Mouse (Mus musculus) frontal cortex, postnatal 25 days (tissue): Measurements from ENCODE around the gene Hip1r.

ENCODE experiments used
- DNase-seq, 2 experiments: peaks; one replicate each; pipeline ENCODE4 v3.0.0; 2022; ENCODE audit warnings: low spot score in 2 of 2

The Hip1r gene

DNA sequence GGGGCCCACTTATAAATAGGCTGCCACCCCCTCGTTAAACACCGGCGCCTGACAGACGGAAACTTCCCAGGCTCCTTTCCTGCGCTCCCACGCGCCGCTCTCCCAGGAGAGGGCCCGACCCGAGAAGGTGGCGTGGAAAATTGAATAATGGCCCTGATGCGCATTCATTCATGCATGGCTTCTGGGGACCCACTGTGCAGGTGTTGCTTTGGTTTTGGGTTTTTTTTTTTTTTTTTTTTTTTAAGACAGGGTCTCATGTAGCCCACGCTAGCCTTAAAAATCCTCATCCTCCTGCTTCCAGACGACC is 704 bp downstream of the Hip1r start:
- no peak for DNase-seq

DNA sequence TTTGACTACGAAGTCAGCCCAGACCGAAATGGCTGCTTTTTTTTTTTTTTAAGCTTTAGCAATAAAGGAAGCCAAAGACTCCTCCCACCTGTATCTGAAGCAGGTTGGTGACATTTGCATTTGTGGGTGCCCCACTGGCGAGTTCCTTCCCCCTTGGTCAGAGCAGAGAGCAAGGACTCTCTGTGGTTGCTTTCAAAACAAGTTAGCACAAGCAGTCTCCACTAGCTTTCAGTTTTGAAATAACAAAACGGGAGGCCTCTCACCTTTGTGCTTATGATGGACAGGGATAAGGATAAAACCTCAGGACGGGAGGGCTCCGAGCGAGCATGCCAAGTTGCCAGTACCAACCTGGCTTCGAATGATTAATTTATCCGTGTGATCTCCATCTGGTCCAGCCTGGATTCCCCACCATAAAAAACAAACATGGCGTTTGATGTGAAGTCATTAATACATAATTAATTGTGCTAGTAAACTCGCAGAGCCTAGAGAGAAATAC is 1.2 kb downstream of the Hip1r start:
- no peak for DNase-seq

- DNase-seq = no peak
Measured at GRCm38 (mm10) chr5:123975668-123976180, 2.3 kb downstream of the Hip1r start.

GRCm38 (mm10) chr5:123977231-123977630 is 3.8 kb downstream of the Hip1r start:
- no peak for DNase-seq

GRCm38 (mm10) chr5:123978131-123978530 is 4.7 kb downstream of the Hip1r start:
- no peak for DNase-seq

DNA sequence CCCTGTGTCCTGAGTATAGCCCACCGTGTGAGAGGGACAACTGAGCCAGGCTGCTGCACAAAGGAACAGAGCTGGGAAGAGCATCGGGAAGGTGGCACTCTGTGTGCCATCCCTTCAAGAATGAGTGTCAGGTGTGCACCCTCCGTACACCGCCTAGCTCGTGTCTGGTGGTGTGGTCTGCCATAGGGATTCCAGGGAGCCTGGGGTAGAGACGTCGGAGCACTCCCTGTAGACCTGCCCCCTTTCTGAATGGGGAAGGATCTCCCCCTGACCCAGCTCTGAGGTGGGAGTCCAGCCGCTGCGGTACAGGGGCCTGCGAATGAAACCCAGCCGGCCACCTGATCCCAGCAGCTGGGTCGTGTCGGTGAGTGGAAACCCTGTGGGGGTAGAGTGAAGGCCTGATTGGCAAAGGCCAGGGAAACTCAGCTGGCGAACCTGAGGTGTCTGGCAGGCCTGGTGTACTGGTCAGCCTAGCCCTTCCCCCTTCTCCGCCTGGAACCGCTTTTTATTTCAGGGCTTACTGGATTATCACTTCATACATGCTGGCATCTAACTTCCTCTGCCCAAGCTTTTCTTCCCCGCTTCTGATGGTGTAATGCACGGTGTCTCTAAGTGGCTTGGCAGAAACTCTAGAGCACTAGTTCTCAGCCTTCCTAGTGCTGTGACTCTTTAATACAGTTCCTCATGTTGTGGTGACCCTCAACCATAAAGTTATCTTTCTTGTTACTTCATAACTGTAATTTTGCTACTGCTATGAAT is 6.0 kb downstream of the Hip1r start:
- no peak for DNase-seq

- DNase-seq = no peak
Measured at GRCm38 (mm10) chr5:123979980-123980369, 6.5 kb downstream of the Hip1r start.

DNA sequence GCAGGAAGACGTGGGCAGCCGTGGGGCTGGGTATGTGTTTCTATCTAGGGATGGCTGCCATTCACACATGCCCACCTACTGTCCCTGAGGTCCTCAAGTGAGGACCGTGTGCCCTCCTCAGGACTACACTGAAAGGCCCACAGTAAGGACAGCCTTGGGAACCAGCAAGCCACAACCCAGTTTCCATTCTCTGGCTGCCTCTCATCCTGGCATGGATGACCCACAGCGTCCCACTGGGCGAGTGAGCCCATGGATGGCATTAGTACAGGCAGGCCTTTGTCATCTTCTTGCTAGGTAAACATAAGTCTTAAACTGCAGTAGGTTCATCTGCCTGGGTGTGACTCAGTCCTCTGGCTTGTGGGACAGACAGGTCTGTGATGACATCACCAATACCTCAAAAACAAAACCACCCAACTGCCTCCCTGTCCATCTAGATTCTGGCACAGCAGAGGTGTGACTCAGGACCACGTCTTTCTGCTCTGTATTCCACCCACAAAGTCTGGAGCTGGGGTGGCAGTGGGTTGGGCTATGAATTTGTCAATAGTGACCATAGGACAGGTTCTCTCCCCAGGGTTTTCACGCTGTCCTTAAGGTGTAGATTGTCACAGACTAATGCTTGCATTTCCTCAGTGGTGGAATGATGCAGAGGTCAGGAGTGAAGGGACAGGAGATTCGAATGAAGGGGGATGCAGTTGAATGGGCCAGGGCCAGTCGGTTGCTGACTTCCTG is 7.3 kb downstream of the Hip1r start:
- DNase-seq = no peak

DNA sequence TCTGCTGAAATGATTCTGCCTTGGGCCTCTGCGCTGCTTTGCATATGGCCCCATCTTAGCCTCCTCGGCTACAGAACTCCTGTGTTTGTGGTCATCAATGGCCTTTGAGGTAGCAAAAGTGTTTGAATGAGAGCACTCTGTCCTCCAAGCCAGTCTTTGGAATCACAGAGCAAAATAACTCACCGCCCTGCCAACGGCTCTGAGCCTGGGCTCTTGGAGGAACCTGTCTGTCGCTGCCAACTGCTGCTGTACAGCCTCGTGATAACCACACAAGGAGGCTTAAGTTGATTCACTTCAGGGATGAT is 7.8 kb downstream of the Hip1r start:
- DNase-seq = no peak

DNA sequence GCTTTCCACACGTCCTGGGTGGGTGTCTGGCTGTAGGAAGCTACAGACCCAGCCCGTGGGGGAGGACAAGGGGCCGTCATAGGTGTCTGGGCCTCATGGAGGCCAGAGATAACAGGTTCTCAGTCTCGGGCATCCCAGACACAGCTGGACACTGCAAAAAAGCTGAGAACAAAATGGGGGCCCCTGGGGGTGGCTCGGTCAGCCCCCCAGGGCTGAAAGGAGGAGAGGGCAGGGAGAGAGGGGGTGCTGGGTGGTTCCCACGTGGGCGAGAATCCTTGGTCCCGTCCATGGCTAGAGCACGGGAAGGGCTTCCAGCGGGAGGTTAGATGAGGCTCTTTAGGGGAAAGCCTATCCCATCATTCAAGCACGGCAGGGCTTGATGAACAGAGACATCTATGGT is 9.4 kb downstream of the Hip1r start:
- DNase-seq = no peak

- DNase-seq = no peak
Measured at GRCm38 (mm10) chr5:123985434-123985833, 12.0 kb downstream of the Hip1r start.

- no peak for DNase-seq
Measured at GRCm38 (mm10) chr5:123986925-123987324, 13.5 kb downstream of the Hip1r start.

DNA sequence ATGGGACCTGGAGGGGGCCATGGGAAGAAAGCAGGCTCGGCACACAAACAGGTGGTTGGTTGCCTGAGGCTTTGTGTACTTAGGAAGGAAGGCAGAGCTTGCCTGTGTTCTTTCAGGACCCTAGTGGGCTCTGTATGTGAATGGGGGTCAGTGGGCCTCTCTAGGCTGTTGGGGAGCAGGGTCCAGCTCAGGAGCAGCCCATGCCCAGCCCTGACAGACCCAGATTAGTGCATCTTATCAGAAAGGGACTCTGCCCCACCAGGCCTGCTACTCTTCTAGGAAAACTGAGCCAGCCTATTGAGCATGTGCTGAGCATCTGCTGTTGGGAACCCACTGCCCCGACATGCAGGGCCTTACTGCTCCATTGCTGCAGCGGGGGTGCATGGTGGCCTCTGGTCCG is 14.1 kb downstream of the Hip1r start:
- DNase-seq = no peak

GRCm38 (mm10) chr5:123989941-123990885 is 16.8 kb downstream of the Hip1r start:
- DNase-seq = no peak

DNA sequence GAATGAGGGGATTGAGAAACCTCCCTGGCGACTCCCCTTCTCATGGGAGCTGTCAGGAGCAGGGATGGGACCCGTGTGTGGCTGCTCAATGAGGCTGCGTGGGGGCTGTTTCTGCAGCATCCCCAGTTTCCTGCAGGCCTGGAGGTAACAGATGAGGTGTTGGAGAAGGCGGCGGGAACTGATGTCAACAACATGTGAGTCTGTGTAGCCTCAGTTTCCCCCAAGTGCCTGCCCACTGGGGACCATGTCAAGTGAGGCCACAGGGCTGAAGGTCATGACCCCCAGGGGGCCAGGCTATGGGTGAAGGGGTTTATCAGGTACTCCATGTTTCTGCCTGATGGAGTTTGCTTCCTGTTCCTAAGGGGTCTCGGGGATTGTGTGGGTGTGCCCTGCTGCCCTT is 17.9 kb downstream of the Hip1r start:
- DNase-seq = no peak

DNA sequence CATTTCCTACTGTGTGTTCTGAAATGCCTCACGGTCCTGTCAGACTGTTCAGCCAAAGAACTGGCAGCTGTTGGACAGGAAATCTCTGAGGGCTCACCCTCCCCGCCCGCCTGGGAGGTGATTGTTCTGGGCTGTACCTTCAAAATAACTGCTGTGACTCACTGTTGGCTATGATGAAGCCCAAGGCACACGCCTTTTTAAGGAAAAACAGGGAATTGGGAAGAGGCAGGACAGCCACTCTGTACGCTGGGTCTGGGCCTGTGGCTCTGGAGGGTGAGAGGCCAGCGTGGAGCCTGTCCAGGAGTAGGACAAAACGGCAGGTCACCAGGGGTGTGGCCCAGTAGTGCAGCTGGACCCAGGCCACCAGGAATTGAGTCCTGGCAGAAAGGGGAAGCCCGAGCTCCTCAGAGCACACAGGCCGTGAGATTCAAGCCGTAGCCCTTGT is 18.8 kb downstream of the Hip1r start:
- DNase-seq = no peak

DNA sequence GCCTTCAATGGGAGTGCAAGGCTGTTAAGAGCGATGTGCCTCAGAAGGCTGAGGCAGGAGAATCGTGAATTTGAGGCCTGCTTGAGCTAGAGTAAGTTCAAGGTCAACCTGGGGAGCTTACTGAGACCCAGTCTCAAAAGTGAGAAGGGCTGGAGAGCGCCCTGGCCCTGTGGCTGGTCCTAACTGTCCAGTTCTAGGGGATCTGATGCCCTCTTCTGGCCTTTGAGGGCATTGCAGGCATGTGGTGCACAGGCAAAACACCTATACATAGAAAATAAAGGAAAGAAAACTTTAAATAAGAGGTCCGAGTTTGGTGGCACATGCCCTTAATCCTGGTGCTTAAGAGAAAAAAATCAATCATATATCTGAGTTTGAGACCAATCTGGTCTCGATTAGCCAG is 19.4 kb downstream of the Hip1r start:
- DNase-seq = peak; percentile 80 to 84

DNA sequence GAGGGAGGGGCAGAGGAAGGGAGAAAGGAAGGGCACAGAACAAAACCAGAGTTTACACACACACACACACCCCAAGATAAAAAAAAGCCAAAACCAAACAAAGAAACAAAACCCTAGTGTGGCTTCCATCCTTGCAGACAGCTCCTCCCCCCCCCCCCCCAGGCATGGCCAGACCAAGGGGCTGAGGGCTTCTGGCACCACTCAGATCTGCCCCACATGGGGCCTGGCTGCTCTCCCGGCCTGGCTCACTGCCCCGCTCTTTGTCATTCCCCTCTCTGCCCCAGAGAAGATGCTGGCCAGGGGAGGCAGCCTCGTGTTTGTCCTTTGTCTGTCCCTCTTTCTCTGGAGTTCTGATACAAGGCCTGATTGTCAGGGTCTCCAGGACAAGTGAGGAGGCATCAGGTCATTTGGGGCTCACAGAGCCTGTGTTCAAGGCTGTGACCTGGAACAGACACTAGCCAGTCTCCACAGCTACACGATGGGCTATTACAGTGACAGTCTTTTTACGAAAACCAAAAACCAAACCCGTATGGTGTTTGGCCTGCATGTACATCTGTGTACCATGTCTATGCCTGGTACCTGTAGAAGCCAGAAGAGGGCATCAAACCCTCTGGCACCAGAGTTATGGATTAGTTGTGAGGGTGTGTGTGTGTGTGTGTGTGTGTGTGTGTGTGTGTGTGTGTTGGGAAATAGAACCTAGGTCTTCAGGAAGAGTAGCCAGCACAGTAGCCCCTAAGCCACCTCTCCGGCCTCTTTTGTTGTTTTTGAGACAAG is 20.0 kb downstream of the Hip1r start:
- no peak for DNase-seq

DNA sequence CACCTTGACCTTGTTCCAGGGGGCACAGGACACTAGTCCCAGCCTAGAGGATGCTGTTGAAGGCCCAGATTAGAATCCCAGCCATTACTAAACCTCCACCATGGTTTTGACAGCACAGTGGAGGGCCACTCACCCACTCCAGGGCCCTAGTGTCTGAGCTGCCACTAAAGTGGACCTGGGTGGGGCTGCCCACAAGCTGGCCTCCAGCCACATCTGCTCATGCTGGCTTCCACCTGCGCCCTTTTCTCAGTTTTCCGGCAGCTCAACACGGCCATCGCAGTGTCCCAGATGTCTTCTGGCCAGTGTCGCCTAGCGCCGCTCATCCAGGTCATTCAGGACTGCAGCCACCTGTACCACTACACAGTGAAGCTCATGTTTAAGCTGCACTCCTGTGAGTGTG is 21.0 kb downstream of the Hip1r start:
- DNase-seq = no peak

DNA sequence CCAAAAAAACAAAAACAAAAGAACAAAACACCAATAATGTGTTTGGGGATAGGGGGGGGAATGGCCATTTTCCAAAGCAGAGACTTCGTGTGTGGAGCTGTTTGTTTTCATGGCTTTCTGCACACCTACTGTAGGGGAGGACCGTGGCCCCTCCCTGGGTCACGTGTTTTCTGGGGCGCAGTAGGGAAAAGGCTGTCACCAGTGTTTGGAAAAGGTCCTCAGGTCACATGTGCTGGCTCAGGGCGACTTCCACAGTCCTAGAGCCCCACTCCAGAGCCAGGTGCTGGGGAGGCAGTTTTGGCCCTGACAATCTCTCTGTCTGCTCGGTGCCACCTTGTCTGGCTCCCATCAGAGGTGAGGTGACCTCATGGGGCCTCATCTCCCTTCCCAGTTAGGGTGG is 22.0 kb downstream of the Hip1r start:
- no peak for DNase-seq

DNA sequence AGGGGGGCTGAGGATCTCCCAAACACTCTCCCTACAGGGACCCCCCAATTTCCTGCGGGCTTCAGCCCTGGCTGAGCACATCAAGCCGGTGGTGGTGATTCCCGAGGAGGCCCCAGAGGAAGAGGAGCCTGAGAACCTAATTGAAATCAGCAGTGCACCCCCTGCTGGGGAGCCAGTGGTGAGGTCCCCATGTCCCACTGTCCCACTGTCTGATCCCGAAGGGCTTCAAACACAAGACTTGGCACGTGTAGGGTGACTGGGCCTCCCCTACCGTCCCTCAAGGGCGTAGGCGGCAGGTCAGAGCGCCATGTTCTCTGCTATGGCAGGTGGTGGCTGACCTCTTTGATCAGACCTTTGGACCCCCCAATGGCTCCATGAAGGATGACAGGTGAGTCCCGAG is 22.8 kb downstream of the Hip1r start:
- no peak for DNase-seq
